Mouse (Mus musculus) gastrocnemius, postnatal 10 days (tissue): ENCODE data around the gene Lsm10. TPM values are rescaled to one million over a fixed set of nuclear protein-coding genes. Genes with fewer than 3 reads are reported as not detected.
A peak's percentile ranks its signal among the peaks of the same experiment; 100 is the strongest.

Experiments used
- DNase-seq: peaks from one replicate; pipeline ENCODE4 v3.0.0; 2021; ENCODE audit warnings: mixed read lengths
- total RNA-seq, 2 experiments: library from RNA; stranded (reverse); gene quantifications; 2 replicates each; pipeline ENCODE4 v1.2.3; 2021

Gene Lsm10
- total RNA-seq, 2 experiments from 2014 or later, result 8.0 to 10.8 TPM

- no peak for DNase-seq
Measured at GRCm38 (mm10) chr4:126119051-126119450, 22.6 kb downstream of the Lsm10 start.

- no peak for DNase-seq
Measured at GRCm38 (mm10) chr4:126120052-126120451, 23.6 kb downstream of the Lsm10 start.

- DNase-seq, result no peak
Measured at GRCm38 (mm10) chr4:126120506-126120905, 24.1 kb downstream of the Lsm10 start.

GRCm38 (mm10) chr4:126123309-126124040 is 27.1 kb downstream of the Lsm10 start:
- no peak for DNase-seq

GRCm38 (mm10) chr4:126130502-126130901 is 34.1 kb downstream of the Lsm10 start:
- no peak for DNase-seq

- no peak for DNase-seq
Measured at GRCm38 (mm10) chr4:126131290-126132121, 35.1 kb downstream of the Lsm10 start.

GRCm38 (mm10) chr4:126132636-126133264 is 36.3 kb downstream of the Lsm10 start:
- no peak for DNase-seq

GRCm38 (mm10) chr4:126134236-126134635 is 37.8 kb downstream of the Lsm10 start:
- DNase-seq, result no peak

- no peak for DNase-seq
Measured at GRCm38 (mm10) chr4:126134639-126135038, 38.2 kb downstream of the Lsm10 start.

GRCm38 (mm10) chr4:126137773-126138172 is 41.4 kb downstream of the Lsm10 start:
- no peak for DNase-seq

GRCm38 (mm10) chr4:126141021-126141420 is 44.6 kb downstream of the Lsm10 start:
- DNase-seq, result no peak

GRCm38 (mm10) chr4:126145396-126145795 is 49.0 kb downstream of the Lsm10 start:
- DNase-seq, result no peak

GRCm38 (mm10) chr4:126146974-126147532 is 50.6 kb downstream of the Lsm10 start:
- DNase-seq, result no peak

- DNase-seq, result peak; percentile 77
Measured at GRCm38 (mm10) chr4:126147533-126148160, 51.2 kb downstream of the Lsm10 start, which contains the start of gene Eva1b. TSS of gene Eva1b (plus strand) at chr4:126147744.

Other genes with a start within 250 kb of the Lsm10 start
- gene Csf3r, start 72.1 kb upstream of the Lsm10 start, total RNA-seq, result 1 to 10 TPM in 1 of 2 experiments, not detected in 1; 1.1 TPM
- 10 to 100 TPM; 59.0 to 61.2 TPM for gene Mrps15, start 49.7 kb upstream of the Lsm10 start, total RNA-seq
- 1 to 10 TPM; 2.9 to 3.5 TPM for gene Oscp1, start 38.1 kb upstream of the Lsm10 start, total RNA-seq
- 10 to 100 TPM; 28.8 to 39.5 TPM for gene Stk40, start 7.3 kb downstream of the Lsm10 start, total RNA-seq
- 10 to 100 TPM; 20.0 to 25.5 TPM for gene Eva1b, start 51.1 kb downstream of the Lsm10 start, total RNA-seq
- gene Sh3d21, start 66.9 kb downstream of the Lsm10 start, total RNA-seq, result 1 to 10 TPM; 1.2 to 1.4 TPM
- 100 to 1,000 TPM; 131 to 152 TPM for gene Thrap3, start 106.1 kb downstream of the Lsm10 start, total RNA-seq
- 100 to 1,000 TPM; 209 to 239 TPM for gene Map7d1, start 159.7 kb downstream of the Lsm10 start, total RNA-seq
- 10 to 100 TPM; 25.7 to 29.2 TPM for gene Trappc3, start 165.7 kb downstream of the Lsm10 start, total RNA-seq
- 1 to 10 TPM; 5.7 to 5.9 TPM for gene Col8a2, start 190.2 kb downstream of the Lsm10 start, total RNA-seq
- 10 to 100 TPM; 12.9 to 15.7 TPM for gene Adprhl2, start 225.1 kb downstream of the Lsm10 start, total RNA-seq
- 1 to 10 TPM in 1 of 2 experiments, under 1 TPM in 1; 0.80 to 1.5 TPM for gene Tekt2, start 229.1 kb downstream of the Lsm10 start, total RNA-seq